Mouse (Mus musculus): ENCODE results near the gene Slc35g1. TPM values are rescaled to one million over a fixed set of nuclear protein-coding genes. Genes with fewer than 3 reads are reported as not detected.

The Slc35g1 gene
- total and polyA plus RNA-seq, 3 experiments: 14.6 to 38.2 (median 21.7) TPM

DNA sequence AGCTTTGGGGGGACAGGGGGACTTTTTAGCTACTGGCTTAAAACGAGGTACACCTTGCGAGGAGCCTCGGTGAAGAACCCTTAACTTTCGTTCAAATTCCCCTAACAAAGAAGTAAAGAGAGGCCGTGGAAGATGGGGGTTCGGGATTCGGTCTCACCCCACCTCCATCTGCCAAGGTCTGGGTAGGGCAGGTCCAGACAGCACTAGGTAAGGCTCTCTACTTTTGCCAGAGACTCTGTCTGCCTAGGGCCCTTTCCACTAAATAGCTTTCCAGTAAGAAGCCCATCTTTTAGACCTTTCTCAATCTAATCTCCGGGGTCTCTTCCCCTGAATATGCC, 822 bp downstream of the Slc35g1 start:
- Histone ChIP-seq H3K27me3 (replicated peaks) (no peaks in the 10 kb centered on the region), H3K4me3 (replicated peaks in 1 of 3; ENCODE audit: low read depth in 2 of 3, low read length in 2 of 3, poor library complexity in 1 of 3) (peak overlapping the region; percentile 71 to 94 (median 80)), H3K9ac (ENCODE audit: insufficient read depth, low read depth) (peak overlapping the region; percentile 70), H3K4me1 (ENCODE audit: control insufficient read depth in 1 of 2, insufficient read depth in 2 of 2) (peaks cover 0 to 34% of the 10 kb centered on the region in 2 experiments; a peak in 2 of 4 replicates), H3K9me3 (replicated peaks; ENCODE audit: low read length) (no peaks in the 10 kb centered on the region), H3K79me2 (replicated peaks; ENCODE audit: control insufficient read depth, extremely low read depth, insufficient read depth, poor library complexity, severe bottlenecking) (peaks cover 5% of the 10 kb centered on the region; the same call in 1 of the 2 replicates), H3K36me3 (replicated peaks in 1 of 2; ENCODE audit: control insufficient read depth in 1 of 2, insufficient read depth in 1 of 2, low read length in 1 of 2) (peaks cover 7 to 26% of the 10 kb centered on the region in 2 experiments), H3K4me2 (ENCODE audit: insufficient read depth, low read depth, poor library complexity, severe bottlenecking) (peak overlapping the region; percentile 90), H3K27ac (ENCODE audit: insufficient read depth, low read depth) (no peak overlapping the region)
- dilution Hi-C loops (cut with MboI; ENCODE audit: extremely low pct_ligation_motif_present, extremely low pct_unique_long_range_greater_than_20kb, low sequenced_read_pairs): no loop called here
- peak; percentile 9 for DNase-seq (ENCODE audit: extremely low read depth)
- TF ChIP-seq SIN3A (IDR thresholded peaks at IDR 0.05; ENCODE audit: low read length) (no peak), MAFK (IDR thresholded peaks at IDR 0.05; ENCODE audit: insufficient replicate concordance, low read length) (no peak), ZC3H11A (IDR thresholded peaks at IDR 0.05; ENCODE audit: low read depth, low read length) (no peak)
- in situ Hi-C loops (cut with MboI; ENCODE audit: low pct_ligation_motif_present, low pct_unique_long_range_greater_than_20kb, low sequenced_read_pairs): no loop called here

DNA sequence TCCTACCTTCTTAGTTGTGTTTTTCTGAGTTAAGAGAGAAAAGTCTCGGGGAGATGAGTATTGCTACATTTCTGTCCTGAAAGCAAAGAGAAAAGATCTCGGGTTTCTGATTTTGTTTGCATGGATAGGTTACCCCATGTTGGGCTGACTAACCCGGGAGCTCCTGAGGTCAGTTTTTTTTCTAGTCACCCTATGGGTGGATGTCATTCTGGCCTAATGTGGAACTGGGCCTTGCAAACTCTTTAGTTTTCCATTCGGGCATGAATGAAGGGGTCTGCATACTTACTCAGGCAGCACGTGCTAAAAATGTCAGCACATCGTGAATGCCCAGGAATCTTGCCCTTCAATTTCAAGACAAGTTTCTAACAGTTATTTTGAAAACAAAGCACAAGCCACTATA, 1.2 kb downstream of the Slc35g1 start:
- H3K4me1 ChIP-seq (ENCODE audit: control insufficient read depth in 1 of 2, insufficient read depth in 2 of 2): peaks cover 0 to 34% of the 10 kb centered on the region in 2 experiments; a peak in 2 of 4 replicates
- peak overlapping the region; percentile 71 to 94 (median 80) for H3K4me3 ChIP-seq (replicated peaks in 1 of 3; ENCODE audit: low read depth in 2 of 3, low read length in 2 of 3, poor library complexity in 1 of 3)
- dilution Hi-C loops (cut with MboI; ENCODE audit: extremely low pct_ligation_motif_present, extremely low pct_unique_long_range_greater_than_20kb, low sequenced_read_pairs) (no loop called here), in situ Hi-C loops (cut with MboI; ENCODE audit: low pct_ligation_motif_present, low pct_unique_long_range_greater_than_20kb, low sequenced_read_pairs) (no loop called here)
- H3K79me2 ChIP-seq (replicated peaks; ENCODE audit: control insufficient read depth, extremely low read depth, insufficient read depth, poor library complexity, severe bottlenecking): peaks cover 5% of the 10 kb centered on the region; the same call in 1 of the 2 replicates
- no peaks in the 10 kb centered on the region for H3K9me3 ChIP-seq (replicated peaks; ENCODE audit: low read length)
- TF ChIP-seq BHLHE40 (IDR thresholded peaks at IDR 0.05; ENCODE audit: low read depth, low read length): peak; percentile 55
- no peak for TF ChIP-seq SIN3A (IDR thresholded peaks at IDR 0.05; ENCODE audit: low read length)
- 0 out of 2 replicates have a peak, but pooled peaks have one; percentile 3 for TF ChIP-seq MAX (IDR thresholded peaks at IDR 0.05; ENCODE audit: low read length)
- TF ChIP-seq ZNF384 (IDR thresholded peaks at IDR 0.05; ENCODE audit: low read depth, low read length): peak; percentile 40; the same call in 1 of the 2 replicates
- DNase-seq (ENCODE audit: extremely low read depth): peak; percentile 21
- H3K36me3 ChIP-seq (replicated peaks in 1 of 2; ENCODE audit: control insufficient read depth in 1 of 2, insufficient read depth in 1 of 2, low read length in 1 of 2): peaks cover 7 to 28% of the 10 kb centered on the region in 2 experiments
- peak overlapping the region; percentile 90 for H3K4me2 ChIP-seq (ENCODE audit: insufficient read depth, low read depth, poor library complexity, severe bottlenecking)
- H3K9ac ChIP-seq (ENCODE audit: insufficient read depth, low read depth): peak overlapping the region; percentile 70
- no peaks in the 10 kb centered on the region for H3K27me3 ChIP-seq (replicated peaks)
- no peak overlapping the region for H3K27ac ChIP-seq (ENCODE audit: insufficient read depth, low read depth)

DNA sequence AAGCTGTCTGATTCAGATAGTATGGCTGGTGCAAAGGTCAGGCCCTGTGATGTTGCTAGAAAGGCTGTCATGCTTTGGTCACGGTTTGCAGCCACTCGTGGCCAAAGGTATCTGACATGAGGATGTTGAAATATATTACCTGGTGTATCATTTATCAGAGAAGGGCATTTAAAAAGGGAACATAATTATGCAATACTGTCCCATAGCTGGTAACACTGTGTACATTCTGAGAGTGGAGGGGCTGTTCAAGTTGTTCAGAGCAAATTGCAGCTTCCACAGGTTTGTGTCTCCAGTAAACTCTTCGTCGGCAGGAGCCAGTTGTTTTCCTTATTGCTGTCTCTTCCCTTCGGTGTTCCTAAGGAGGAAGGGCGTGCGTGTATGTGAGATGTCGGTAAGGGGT, 3.2 kb downstream of the Slc35g1 start:
- Histone ChIP-seq H3K4me1 (ENCODE audit: control insufficient read depth in 1 of 2, insufficient read depth in 2 of 2) (peaks cover 0 to 30% of the 10 kb centered on the region in 2 experiments; a peak in 2 of 4 replicates), H3K27me3 (replicated peaks) (no peaks in the 10 kb centered on the region), H3K4me2 (ENCODE audit: insufficient read depth, low read depth, poor library complexity, severe bottlenecking) (no peak overlapping the region), H3K9ac (ENCODE audit: insufficient read depth, low read depth) (no peak overlapping the region), H3K4me3 (replicated peaks in 1 of 3; ENCODE audit: low read depth in 2 of 3, low read length in 2 of 3, poor library complexity in 1 of 3) (no peak overlapping the region), H3K79me2 (replicated peaks; ENCODE audit: control insufficient read depth, extremely low read depth, insufficient read depth, poor library complexity, severe bottlenecking) (peaks cover 5% of the 10 kb centered on the region; the same call in 1 of the 2 replicates), H3K36me3 (replicated peaks in 1 of 2; ENCODE audit: control insufficient read depth in 1 of 2, insufficient read depth in 1 of 2, low read length in 1 of 2) (peaks cover 14 to 43% of the 10 kb centered on the region in 2 experiments), H3K9me3 (replicated peaks; ENCODE audit: low read length) (no peaks in the 10 kb centered on the region), H3K27ac (ENCODE audit: insufficient read depth, low read depth) (no peak overlapping the region)
- in situ Hi-C loops (cut with MboI; ENCODE audit: low pct_ligation_motif_present, low pct_unique_long_range_greater_than_20kb, low sequenced_read_pairs): no loop called here
- TF ChIP-seq IRF4 (IDR thresholded peaks at IDR 0.05; ENCODE audit: low read depth, low read length): no peak
- TF ChIP-seq E2F4 (IDR thresholded peaks at IDR 0.05; ENCODE audit: insufficient replicate concordance, low read depth, low read length): no peak
- no peak for TF ChIP-seq ZMIZ1 (IDR thresholded peaks at IDR 0.05; ENCODE audit: low read depth, low read length)
- no peak for TF ChIP-seq CHD1 (IDR thresholded peaks at IDR 0.05; ENCODE audit: low read depth, low read length)
- DNase-seq (ENCODE audit: extremely low read depth): no peak
- dilution Hi-C loops (cut with MboI; ENCODE audit: extremely low pct_ligation_motif_present, extremely low pct_unique_long_range_greater_than_20kb, low sequenced_read_pairs): no loop called here
